Mouse (Mus musculus): ENCODE results near the gene Myo18a. TPM values are rescaled to one million over a fixed set of nuclear protein-coding genes. Genes with fewer than 3 reads are reported as not detected.

The Myo18a gene
- total RNA-seq, 2 experiments from 2014 or later = 300 to 302 TPM

DNA sequence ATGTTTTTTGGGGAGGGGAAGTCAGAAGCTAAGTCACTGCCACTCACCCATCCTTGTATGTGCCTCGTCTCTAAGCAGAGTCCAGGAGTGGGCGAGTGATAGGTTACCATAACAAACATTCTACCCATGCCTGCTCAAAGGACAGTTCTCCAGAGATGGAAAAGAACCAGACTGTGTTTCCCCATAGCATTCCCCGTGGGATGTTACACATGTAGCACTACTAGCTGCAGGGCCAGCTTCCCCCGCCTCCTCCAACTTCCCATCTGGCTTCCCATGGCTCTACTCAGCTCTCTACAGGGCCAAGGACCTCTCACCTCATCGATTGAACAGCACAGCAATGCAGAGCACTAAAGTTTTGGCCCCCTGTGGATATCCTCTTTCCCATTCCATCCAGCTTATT, 32.2 kb downstream of the Myo18a start:
- no peak for DNase-seq

DNA sequence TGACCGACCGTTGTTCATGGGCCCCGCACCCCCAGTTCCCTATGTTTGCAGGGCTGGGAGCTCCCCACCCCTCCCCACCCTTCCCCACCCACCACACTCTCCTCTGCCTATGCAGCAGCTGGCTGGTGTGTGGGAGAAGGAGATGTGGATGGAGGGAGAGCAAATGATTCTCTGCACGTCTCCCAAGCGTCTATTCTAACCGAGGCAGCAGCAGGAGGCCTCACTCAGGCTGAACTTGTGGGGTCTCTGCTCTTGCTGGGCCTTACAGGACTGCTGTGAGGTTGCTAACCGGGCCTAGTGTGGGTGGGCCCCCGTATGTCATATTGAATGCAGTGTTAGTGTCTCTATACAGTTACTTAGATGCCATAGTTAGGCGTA, 37.4 kb downstream of the Myo18a start:
- DNase-seq = no peak

DNA sequence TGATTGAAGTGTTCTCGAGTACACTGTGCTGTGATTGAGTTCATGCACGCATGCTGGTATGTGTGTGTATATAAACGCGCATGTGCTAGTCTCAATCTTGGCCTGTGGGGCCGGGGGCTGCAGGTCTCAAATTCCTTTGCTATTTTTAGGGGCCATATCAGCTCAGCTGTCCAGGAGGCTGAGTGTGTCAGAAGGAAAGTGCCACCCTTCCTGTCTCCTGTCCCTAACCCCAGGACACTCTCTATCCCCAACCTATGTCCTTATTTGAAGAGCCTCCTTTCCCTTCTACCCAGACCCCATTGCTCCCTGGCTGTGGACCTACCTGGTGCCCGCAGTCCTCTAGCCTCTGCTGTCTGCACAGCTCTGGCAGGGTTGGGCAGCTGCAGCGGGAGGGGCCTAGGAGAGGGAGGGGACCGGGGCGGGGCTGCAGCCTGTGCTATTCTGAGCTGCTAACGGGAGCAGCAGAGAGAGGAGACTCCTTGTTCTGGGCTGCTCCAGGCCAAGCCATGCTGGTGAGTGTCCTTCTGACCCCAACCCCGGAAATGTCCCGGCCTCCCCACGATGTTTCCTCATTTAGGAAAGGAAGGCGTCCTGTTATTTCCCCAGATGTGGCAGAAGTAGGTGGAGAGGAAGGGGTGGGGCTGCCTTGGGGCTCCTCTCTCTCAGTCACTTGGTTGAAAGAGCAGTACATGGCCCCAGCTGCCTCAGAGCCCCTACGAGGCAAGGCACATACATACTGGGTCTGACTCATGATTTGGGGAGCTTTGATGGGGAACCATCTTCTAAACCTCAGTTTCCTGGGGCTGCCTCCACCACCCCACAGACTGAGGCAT, 38.0 kb downstream of the Myo18a start:
- DNase-seq = peak; percentile 78

DNA sequence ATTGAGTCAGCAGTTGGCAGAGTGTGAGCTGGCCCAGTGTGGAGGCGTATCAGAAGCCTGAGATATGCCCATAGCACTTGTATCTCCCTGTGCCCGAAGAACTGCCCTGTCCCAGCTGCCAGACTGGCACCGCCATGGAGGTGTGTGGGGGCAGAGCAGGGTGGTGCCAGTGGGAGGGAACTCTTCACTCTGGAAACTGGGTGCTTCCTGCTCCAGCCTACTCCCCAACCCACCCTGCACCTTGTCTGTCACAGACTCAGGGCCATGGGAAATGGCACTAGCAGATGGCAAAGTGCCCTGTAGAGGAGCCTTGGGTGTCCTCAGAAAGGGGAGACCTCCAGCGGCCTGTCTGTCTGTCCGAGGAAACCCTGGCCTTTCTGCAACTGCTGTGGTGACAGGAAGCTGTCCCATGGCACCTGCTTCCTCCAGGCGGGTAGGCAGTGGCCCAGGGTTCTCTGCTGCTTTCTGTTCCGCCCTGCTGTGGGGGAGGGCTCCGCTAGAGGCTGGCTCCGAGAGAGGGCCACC, 39.4 kb downstream of the Myo18a start:
- no peak for DNase-seq

DNA sequence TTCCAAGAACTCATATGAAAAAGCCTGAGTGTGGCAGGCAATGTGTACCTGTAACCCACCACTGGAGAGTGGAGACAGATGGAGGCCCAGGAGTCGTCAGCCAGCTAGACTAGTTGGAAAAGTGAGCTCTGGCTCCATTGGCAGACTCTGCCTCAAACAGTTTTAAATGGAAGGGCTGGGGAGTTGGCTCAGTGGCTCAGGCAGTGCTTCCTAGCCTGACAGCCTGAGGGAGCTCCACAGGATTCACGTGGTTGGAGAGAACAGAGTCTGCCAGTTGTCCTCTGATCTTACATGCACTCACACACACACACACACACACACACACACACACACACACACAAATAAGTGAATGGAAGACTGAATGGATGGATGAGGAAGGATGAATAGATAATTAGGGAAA, 43.2 kb downstream of the Myo18a start:
- no peak for DNase-seq

DNA sequence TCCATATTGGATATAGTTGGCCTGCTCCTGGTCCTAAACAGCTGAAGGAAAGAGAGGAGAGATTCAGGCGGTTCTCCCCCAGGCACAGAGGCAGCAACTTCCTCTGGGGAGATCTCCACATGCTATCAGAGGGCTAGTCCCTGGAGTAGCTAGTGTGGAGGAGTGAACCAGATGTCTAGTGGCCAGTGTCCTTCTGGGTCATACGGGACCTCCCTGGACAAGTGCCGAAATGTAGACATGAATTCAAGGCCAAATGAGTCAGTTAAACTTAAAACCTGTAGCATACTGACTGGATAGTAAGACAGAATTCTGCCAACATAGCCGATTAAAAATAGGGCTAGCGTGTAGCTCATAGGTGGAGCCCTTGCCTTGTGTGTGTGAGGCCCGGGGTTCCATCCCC, 43.8 kb downstream of the Myo18a start:
- DNase-seq = no peak

DNA sequence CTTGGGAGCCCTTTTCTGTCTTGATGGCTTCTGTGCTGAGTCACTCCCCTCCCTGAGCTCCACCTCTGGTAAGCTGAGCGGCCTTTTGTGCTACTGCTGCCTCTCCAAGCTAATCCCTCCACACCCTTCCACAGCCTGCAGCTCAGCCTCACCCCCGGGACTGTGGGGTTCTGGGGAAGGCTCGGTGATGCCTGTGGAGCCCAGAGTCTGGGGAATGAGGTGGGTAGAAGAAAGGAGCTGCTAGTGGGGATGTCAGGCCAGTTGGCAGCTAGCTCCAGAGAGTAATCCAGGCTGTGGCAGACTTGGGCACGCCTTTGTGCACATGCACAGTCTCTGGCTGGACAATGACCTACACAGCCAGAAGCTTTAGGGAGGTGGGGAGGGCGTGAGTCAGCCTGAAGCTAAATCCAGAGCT, 45.0 kb downstream of the Myo18a start:
- no peak for DNase-seq

DNA sequence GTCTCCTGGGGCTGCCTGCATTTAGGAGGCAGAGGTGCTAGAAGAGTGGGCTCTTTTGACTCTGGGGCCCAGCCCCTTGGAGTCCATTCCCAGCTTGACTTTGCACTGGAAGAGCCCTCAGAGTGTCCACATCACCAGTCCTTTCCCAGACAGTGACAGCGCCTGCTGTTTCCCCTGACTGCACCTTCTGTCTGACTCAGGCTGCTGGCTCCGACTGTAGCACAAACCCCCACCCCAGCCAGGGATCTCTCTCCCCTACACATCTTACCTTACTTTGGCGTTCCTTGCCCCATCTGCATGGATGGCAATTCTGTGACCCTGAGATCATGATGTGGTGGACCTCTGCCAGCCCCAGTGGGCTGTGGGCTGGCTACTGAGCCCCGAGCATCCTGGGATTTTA, 46.2 kb downstream of the Myo18a start:
- no peak for DNase-seq

DNA sequence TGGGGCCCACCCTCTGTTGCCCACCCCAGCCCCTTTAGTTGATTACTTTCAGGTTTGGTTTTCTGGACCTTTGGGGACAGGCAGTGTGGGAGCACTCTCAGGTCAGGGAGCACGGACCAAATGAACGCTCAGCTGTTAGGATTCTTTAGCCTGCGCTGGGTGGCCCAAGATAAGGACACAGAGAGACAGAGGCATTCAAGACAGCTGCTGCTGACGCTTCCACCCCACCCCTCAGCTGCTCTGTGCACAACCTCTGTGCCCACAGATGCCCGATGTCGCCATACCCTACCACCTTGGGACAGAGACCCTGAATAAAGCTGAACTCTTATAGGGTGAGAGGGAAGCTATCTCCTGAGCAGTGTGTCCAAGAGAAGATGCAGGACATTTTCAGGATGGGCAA, 47.0 kb downstream of the Myo18a start:
- no peak for DNase-seq

DNA sequence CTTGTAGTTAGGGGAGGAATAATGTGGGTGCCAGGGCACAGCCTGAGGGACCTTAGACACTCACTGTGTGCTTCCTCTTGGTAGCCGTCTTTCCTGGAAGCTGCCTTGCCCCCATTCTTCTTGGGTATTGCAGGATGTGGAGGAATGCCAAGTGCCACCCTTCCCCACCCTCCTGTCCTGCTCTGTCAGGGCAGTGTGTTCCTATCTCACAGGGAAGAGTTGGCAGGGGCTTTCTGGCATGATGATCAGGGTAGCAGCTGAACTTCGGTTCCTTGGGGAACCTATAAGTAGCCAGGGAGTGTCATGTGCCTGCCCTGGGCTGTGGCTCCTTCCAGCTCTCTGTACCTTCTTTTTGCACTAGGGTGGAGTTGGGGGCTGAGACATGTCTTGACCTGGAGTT, 50.9 kb downstream of the Myo18a start:
- DNase-seq = no peak

DNA sequence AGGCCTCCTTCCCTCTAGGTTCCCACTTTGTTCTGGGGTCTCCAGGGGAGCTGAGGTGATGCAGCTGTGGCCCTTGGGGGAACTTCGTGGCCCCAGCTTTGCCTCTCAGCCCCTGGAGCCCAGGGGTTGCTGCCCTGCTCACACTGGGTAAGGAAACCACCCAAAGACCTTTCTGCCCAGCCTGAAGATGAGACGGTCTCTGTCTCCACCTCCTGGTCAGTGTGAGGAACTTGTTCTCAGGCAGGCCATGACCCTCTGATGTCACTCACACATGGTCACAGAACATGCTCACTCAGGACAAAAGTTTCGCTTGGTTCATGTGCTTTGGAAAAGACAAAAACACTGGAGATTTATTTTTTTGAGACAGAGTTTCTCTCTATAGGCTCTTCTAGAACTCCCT, 53.0 kb downstream of the Myo18a start:
- DNase-seq = peak; percentile 71

DNA sequence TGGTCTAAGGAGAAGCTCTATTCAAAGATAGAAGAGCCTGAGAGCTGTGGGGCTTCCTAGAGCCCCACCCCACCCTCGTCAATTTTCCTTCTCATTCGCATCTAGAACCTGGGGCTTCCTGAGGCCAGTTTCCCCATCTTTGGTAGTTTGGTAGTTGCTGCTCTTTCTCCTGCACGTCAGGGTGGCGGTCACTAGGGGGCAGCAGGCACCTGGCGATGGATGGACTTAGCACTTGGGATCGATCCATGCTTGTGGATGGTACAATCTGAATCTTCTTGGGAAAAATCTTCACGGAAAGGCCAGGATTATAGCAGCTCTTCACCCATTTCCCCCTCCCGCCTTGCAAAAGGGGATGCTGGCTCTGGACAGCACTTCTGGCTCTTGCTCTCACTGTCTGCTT, 58.6 kb downstream of the Myo18a start:
- peak; percentile 53 for DNase-seq

DNA sequence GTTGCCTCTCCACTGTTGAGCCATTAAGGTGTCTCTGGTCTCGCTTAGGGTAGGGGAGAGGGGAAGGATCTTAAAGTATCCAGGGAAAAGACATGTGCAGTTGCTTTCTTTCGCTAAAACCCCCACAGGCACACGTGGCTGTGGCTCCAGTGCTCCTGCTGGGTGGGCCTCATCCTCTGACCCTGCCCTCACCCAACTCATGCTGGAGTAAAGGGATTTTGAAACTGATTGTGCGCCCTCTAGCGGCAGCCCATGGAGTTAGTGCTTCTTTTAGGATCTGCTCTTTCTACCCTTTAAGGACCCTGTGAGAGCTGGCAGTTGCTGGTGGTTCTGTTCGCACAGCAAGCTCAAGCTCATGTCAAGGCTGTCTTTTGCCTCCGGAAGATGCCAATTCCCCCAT, 59.7 kb downstream of the Myo18a start:
- DNase-seq = peak; percentile 69

DNA sequence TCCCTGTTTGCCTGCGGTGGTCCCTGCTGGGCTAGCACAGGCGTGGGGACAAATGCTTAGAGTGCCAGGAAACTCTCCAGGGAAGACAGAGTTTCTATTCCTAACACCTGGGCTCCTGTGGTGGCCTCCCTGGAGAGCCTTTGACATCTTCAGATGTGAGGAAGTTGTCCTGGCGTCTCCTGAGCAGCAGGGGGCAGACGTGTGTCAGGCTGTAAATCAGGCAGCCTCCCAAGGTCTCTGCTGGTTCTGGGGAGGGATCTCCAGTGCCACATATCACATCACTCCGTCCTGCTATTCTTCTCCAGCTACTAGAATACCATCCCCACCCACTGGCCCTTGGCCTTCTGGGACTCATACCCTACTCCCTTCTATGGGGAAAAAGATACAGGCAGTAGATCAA, 62.8 kb downstream of the Myo18a start:
- peak; percentile 66 for DNase-seq

DNA sequence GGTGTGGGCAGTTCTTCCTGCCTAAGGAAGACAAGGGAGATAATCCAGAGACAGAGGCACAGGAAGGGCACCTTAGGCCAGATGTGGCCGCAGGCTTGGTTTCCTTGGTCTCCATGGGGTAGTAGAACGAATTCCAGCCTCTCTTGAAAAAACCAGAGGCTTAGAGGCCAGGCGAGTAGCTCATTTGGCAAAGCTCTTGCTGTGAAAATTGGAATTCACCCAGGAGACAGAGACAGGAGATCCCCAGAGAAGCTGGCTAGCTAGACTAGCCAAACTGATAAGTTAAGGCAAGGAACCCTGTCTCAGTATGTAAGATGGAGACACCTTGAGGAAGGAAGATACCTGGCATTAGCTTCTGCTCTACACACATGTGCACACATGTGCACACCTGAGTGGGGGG, 63.3 kb downstream of the Myo18a start:
- no peak for DNase-seq

DNA sequence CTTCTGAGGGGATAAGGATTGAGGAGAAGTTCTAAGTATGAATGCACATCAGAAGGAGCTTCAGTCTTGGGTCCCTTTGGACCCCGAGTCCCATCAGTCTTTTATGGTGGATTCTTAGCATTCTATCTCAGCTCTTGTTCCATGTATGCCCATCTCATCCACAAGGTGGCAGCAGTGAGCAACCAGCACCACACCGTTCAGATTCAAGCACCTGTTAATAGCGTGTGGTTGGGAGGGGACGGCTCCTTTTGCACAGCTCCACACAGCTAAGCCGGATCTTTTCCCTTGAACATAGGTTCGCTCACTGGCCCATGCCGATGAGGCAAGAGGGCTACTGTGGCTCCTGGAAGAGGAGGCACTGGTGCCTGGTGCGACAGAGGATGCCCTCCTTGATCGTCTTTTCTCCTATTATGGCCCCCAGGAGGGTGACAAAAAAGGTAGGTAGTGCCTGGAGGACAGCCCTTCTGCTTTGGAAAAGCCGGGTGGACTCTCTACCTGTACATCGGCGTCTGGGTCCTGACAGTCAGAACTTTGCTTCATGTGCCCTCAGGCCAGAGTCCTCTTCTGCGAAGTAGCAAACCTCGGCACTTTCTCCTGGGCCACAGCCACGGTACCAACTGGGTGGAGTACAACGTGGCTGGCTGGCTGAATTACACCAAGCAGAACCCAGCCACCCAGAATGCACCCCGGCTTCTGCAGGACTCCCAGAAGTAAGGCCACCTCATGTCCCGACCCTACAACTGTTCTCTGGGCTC, 64.4 kb downstream of the Myo18a start:
- DNase-seq = peak; percentile 74

DNA sequence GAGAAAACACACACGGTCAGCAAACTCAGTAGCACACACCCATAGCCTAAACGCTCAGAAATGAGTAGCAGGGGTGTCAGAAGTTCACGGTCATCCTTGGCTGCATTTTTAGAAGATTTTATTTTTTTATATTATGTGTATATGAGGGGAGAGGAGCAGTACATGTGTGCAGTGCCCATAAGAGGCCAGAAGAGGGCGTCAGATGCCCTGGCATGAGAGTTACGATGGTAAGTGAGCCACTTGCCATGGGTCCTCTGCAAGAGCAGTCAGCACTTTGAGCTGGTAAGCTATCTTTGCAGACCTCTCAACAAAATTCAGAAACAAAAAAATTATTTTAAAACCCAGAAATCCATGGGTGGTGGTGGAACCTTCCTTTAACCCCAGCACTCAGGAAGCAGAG, 65.1 kb downstream of the Myo18a start:
- no peak for DNase-seq

DNA sequence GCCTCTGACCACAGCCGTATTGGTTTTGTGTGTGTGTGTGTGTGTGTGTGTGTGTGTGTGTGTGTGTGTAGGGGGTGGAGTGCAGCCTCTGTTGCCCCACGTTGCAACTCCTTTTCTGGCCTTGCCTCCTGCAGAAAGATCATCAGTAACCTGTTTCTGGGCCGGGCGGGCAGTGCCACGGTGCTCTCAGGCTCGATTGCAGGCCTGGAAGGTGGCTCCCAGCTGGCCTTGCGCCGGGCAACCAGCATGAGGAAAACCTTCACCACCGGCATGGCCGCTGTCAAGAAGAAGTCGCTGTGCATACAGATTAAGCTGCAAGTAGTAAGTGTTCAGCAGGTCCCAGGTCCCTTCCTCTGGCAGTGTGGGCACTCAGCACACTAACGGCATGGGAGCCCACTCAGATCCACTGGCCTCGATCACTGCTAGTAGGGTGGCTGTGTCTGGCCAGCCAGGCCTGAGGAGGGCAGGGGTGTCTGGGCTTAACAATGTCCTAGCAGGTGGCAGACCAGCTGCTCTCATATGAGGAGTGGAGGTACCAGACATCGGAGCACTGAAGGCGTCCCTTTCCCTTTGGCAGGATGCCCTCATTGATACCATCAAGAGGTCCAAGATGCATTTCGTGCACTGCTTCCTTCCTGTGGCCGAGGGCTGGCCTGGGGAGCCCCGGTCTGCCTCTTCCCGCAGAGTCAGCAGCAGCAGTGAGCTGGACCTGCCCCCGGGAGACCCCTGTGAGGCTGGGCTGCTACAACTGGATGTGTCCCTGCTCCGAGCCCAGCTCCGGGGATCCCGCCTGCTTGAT, 66.2 kb downstream of the Myo18a start:
- no peak for DNase-seq

DNA sequence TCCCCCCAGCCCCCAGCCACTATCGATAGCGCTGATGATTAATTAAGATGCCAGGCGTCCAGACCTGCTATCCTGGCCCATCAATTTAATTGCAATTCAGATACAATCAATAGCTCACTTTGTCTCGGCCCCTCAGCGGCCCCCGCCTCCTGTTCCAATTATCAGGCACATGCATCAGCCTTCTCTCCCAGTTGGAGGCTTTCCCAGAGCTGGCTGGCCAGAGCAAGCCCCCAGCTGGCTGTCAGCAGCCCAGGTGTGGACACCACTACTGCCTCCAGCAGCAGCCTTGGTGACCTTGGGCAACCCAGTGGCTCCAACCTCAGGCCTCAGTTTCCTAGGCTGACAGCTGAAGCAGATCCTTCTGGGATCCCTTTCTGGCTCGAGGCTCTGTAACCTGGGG, 67.8 kb downstream of the Myo18a start:
- no peak for DNase-seq

DNA sequence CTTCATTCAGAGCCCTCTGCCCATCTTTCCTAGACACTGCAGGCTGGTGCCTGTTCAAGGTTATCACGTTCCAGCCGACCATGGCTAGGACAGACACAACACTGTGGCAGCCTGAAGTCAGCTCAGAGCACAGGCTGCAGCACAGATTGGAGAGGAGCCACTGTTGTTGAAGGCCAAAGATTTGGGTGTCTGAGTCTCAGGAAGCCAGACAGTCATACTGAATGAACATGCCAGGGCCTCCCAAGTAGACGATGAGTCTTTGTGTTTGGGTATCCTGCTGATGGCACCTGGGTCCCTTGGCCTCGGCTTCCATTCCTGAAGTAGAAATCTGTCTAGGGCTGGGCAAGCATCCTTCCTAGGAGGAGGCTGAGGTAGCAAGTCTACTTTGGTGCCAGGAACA, 69.5 kb downstream of the Myo18a start:
- DNase-seq = no peak

DNA sequence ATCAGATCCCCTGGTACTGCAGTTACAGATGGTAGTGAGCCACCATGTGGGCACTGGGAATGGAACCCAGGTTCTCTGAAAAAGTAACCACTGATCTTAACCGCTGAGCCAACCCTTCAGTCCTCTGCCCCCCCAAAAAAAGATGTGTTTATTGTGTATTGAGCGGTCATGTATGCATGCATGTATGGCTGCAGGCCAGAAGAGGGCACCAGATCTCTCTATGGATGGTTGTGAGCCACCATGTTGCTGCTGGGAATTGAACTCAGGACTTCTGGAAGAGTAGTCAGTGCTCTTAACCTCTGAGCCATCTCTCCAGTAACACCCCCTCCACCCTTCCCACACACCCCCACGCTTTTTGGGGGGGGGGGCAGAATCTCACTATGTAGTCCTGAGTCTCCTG, 72.1 kb downstream of the Myo18a start:
- DNase-seq = no peak

DNA sequence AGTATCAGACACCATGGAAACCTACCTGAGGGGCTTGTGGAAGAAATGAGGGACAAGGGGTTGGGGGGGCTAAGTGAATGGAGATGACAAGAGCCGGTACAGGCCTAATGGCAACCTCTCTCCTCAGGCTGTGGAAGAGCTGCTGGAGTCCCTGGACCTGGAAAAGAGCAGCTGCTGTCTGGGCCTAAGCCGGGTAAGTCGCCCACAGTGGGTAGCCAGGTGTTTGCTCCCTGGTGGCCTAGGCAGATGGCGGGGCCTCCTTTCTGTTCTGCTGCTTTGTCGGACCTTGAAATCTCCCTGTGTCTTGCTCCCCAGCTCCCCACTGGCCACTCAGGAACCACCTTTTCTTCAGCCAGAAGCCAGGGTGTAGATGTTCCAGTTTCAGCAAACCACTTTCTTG, 73.2 kb downstream of the Myo18a start:
- no peak for DNase-seq

DNA sequence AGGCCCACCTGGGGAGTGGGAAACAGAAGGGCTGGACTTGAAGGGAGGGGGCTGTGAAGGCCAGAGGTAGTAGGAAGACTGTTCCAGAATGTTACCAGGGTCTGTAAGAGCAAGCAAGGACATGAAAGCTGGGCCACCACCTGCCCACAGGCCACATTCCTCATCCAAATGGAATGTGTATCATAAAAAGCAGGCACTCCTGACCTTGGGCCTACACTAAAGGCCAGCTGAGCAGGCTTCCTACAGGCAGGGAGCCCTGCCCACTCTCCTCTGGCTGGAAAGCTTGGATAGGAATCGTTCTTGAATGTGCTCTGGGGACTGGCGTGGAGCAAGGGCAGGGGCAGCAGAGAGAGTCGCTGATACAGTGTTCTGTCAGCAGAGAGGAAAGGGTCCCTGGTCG, 73.7 kb downstream of the Myo18a start:
- no peak for DNase-seq
